Mouse (Mus musculus) heart, postnatal 0 days (tissue): ENCODE data around the gene Pparg.

Source experiments
- CTCF ChIP-seq: IDR thresholded peaks from 2 replicates; pipeline ENCODE4 v1.5.1; 2016; ENCODE audit warnings: antibody characterized with exemption, control low read depth, low read depth
- EP300 ChIP-seq: IDR thresholded peaks from 2 replicates; pipeline ENCODE4 v1.6.1; 2016; ENCODE audit warnings: antibody characterized with exemption, low read depth

- no peak for TF ChIP-seq CTCF
- no peak for TF ChIP-seq EP300
Measured at GRCm38 (mm10) chr6:115511447-115511846, 150.7 kb downstream of the Pparg start.
